Mouse (Mus musculus) liver, adult 2 months (tissue): ENCODE measurements around the gene Zfp580. TPM values are rescaled to one million over a fixed set of nuclear protein-coding genes. Genes with fewer than 3 reads are reported as not detected.

Source experiments
- DNase-seq: peaks from one replicate; pipeline ENCODE4 v3.0.0-alpha.2; 2011; ENCODE audit warnings: low read depth, low spot score; ENCODE audit errors: extremely low read depth
- H3K27ac ChIP-seq: fragments of 200-500 bp; replicated peaks from 2 replicates; pipeline ENCODE4 v1.5.1; 2012; ENCODE audit warnings: low read depth, mild to moderate bottlenecking, control low read depth, inconsistent platforms, low read length; ENCODE audit not compliant: insufficient read depth
- H3K27me3 ChIP-seq: fragments of 200-500 bp; 2 replicates; pipeline ENCODE4 v1.6.1; 2012; ENCODE audit warnings: mild to moderate bottlenecking, moderate library complexity, low read length, inconsistent platforms; ENCODE audit not compliant: control insufficient read depth, insufficient read depth
- H3K36me3 ChIP-seq: fragments of 200-500 bp; 2 replicates; pipeline ENCODE4 v1.6.1; 2012; ENCODE audit warnings: low read length, inconsistent platforms; ENCODE audit not compliant: control insufficient read depth, insufficient read depth
- H3K4me1 ChIP-seq: fragments of 200-500 bp; 2 replicates; pipeline ENCODE4 v1.6.1; 2011; ENCODE audit warnings: low read length; ENCODE audit not compliant: control insufficient read depth, insufficient read depth
- H3K4me3 ChIP-seq: fragments of 200-500 bp; 2 replicates; pipeline ENCODE4 v1.5.1; 2011; ENCODE audit warnings: low read depth, mild to moderate bottlenecking, control low read depth, low read length, moderate library complexity; ENCODE audit not compliant: insufficient read depth
- H3K79me2 ChIP-seq: fragments of 200-500 bp; 2 replicates; pipeline ENCODE4 v1.6.1; 2012; ENCODE audit warnings: inconsistent platforms, mild to moderate bottlenecking, low read length, moderate library complexity; ENCODE audit not compliant: control insufficient read depth, insufficient read depth
- H3K9ac ChIP-seq: fragments of 200-500 bp; 2 replicates; pipeline ENCODE4 v1.6.1; 2012; ENCODE audit warnings: low read depth, mild to moderate bottlenecking, control low read depth, inconsistent platforms, low read length
- CTCF ChIP-seq: fragments of 200-500 bp; IDR thresholded peaks from 2 replicates; pipeline ENCODE4 v1.5.1; 2011; ENCODE audit warnings: low read depth, low read length, control low read depth
- POLR2A ChIP-seq: fragments of 200-500 bp; IDR thresholded peaks from 2 replicates; pipeline ENCODE4 v1.6.1; 2011; ENCODE audit warnings: low read length, control low read depth; ENCODE audit not compliant: insufficient read depth; ENCODE audit errors: extremely low read depth
- WGBS: fragments of 180-500 bp; shearing (Covaris S2); methylation state at CpG from one replicate; pipeline ENCODE4 v1.1.7; 2018; 5-methylcytosine and 5-hydroxymethylcytosine counted together
- polyA plus RNA-seq: library from polyadenylated mRNA; depleted of rRNA; stranded (reverse); fragments of >200 nt; gene quantifications from 2 replicates; pipeline ENCODE4 v1.2.3, GENCODE M21; 2012
- total RNA-seq: library from RNA; depleted of rRNA; stranded (reverse); fragments of >200 nt; gene quantifications from 2 replicates; pipeline ENCODE4 v1.2.3, GENCODE M21; 2014

The Zfp580 gene
- total and polyA plus RNA-seq, 2 experiments = 0.18 to 1.9 TPM

DNA sequence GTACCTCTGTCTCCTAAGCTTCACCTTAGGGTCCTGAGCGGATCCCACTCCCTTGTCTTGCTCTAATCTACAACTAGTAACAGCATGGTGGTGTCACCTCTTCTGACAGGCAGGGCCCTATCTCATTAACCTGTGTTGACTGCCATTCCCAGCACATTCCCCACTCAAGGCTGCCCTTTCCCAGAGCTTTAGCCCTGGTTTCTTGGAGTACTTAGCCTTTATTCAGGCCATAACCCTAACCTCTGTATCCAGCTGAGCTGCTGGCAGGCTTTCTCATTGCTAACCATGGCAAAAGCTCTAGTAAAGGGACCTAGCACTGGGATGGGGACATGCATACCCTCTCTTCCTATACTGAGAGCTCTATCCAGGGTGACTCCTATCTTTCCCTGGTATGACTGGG lies 7.3 kb downstream of the Zfp580 start:
- WGBS = 88% methylated on average over 1 of the region's 1 CpGs
- no peak overlapping the region for H3K9ac ChIP-seq
- peaks cover 5% of the 10 kb centered on the region; the same call in 1 of the 2 replicates for H3K4me1 ChIP-seq
- no peak overlapping the region for H3K27ac ChIP-seq
- no peak overlapping the region for H3K4me3 ChIP-seq
- H3K79me2 ChIP-seq = peaks cover 6% of the 10 kb centered on the region; the same call in 1 of the 2 replicates
- H3K36me3 ChIP-seq = no peaks in the 10 kb centered on the region
- H3K27me3 ChIP-seq = peaks cover 12% of the 10 kb centered on the region
- TF ChIP-seq POLR2A (no peak), CTCF (no peak)
- DNase-seq = no peak

DNA sequence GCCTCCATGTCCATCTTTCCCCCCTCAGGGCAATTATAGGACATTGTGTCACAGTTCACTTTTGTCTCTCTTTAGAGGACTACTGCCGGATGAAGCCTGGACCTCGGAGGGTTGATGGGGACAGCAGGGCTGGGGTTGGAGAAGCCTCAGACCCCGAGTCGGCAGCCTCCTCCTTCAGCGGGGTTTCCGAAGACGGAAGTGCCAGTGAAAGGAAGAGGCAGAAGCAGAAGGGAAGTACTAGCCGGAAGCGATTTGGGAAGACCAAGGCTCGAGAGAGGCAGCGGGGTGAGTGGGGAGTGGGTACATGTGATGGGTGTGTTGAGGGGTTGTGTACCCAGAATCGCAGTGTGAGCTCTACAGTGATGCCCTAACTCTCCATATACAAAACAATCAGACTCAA lies 8.1 kb downstream of the Zfp580 start:
- Histone ChIP-seq H3K27me3 (peaks cover 5% of the 10 kb centered on the region), H3K79me2 (peaks cover 12% of the 10 kb centered on the region; the same call in 1 of the 2 replicates), H3K9ac (no peak overlapping the region), H3K36me3 (no peaks in the 10 kb centered on the region), H3K4me3 (no peak overlapping the region), H3K27ac (no peak overlapping the region), H3K4me1 (peaks cover 7% of the 10 kb centered on the region)
- DNase-seq = no peak
- no peak for TF ChIP-seq CTCF
- no peak for TF ChIP-seq POLR2A
- 86% methylated on average over 12 of the region's 12 CpGs for WGBS

DNA sequence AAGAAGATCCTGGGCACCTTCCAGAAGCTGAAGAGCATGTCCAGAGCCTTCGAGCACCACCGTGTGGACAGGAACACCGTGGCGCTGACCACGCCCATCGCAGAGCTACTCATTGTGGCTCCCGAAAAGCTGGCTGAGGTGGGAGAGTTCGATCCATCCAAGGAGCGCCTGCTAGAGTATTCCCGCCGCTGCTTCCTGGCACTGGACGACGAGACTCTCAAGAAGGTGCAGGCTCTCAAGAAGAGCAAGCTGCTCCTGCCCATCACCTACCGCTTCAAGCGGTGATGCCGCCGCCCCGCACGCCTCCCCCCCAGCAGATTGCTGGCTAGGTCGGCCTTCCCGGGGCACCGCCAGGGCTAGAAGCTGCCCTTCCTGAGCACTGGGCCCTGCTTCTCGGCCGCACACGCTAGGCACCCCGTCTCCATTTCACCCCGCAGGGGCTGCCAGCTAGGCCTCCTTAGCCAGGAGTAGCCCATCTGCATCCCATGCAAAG lies 8.9 kb downstream of the Zfp580 start:
- H3K27ac ChIP-seq = peak overlapping the region; percentile 53
- H3K36me3 ChIP-seq = no peaks in the 10 kb centered on the region
- H3K79me2 ChIP-seq = peaks cover 16% of the 10 kb centered on the region; the same call in 1 of the 2 replicates
- H3K4me3 ChIP-seq = peak overlapping the region; percentile 79
- H3K9ac ChIP-seq = peak overlapping the region; percentile 57
- H3K4me1 ChIP-seq = peaks cover 7% of the 10 kb centered on the region
- under 1% methylated on average over 27 of the region's 27 CpGs for WGBS
- TF ChIP-seq POLR2A (no peak), CTCF (peak; percentile 90)
- DNase-seq = peak; percentile 65
- H3K27me3 ChIP-seq = peaks cover 5% of the 10 kb centered on the region

DNA sequence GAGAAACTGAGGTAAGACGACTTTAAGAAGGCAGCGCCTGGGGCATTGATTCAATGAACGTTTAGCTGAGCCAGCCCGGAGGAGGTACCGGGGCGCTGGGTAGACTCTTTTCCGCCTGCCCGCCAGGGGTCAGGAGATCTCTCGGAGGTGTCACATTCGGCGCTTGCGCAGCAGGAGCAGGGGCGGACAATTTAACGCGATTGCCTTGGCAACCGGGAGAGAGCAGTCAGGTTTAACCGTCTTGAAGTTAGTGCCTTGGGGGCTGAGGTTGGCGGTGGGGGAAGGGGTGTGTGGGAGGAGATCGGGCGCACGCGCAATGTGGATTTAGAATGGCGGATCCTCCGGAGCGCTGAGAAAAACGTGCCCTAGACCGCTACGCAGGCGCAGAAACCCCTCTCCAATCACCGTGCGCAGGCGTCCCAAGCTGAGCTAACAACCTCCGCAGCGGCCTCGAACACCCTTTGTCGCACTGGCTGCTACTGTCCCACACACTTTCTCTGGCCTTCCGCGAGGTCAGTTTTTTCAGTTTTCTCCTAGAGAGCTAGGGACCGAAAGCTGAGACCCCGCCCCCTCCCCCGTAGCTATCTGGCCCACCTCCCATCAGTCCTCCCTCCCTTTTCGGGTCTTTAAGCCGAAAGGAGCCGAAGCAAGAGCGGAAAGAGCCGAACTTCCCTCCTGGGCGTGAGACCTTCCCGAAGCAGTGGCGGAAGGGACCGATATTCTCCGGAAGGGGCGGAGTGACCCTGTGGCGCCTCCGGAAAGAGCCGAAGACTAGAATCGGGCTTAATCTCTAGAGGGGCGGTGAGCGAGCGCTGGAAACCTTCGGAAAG lies 9.8 kb downstream of the Zfp580 start:
- Histone ChIP-seq H3K9ac (peak overlapping the region; percentile 91), H3K36me3 (no peaks in the 10 kb centered on the region), H3K79me2 (peaks cover 24% of the 10 kb centered on the region; the same call in 1 of the 2 replicates), H3K4me3 (peak overlapping the region; percentile 79), H3K27me3 (peaks cover 5% of the 10 kb centered on the region), H3K27ac (peak overlapping the region; percentile 99), H3K4me1 (peaks cover 10% of the 10 kb centered on the region)
- under 1% methylated on average over 60 of the region's 60 CpGs for WGBS
- DNase-seq = peak; percentile 89
- TF ChIP-seq CTCF (peak; percentile 75), POLR2A (no peak)

DNA sequence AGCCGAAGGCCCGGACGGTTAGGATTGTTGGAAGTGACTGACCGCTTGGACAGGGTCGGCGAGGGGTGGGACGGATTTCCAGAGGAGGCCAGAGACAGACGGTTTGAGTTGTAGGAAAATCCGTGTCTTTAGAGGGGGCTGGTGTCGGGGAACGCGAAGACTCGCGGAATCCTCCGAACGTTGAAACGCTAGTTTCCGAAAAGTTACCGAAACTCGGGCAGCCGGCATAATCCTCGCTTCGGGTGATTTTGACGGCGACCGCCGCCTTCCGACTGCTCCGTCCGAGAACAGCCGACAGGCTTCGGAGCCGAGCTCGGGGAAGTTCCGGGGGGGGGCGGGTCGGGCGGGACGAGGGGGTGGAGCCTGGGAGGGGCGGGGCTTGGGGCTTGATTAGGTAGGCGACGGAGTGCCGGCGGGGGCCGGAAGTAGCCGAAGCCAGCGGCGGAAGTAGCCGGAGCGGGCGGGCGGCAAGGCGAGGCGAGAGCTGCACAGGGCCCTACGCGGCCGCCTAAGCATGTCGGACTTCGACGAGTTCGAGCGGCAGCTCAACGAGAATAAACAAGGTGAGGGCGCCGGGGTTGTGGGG lies 10.5 kb downstream of the Zfp580 start, which contains the start of gene U2af2:
U2af2 (plus strand) TSS at position 370 of the 586 bp plus-strand sequence.
- TF ChIP-seq POLR2A = peak; percentile 39; the same call in 1 of the 2 replicates
- TF ChIP-seq CTCF = no peak
- Histone ChIP-seq H3K79me2 (peaks cover 29% of the 10 kb centered on the region; the same call in 1 of the 2 replicates), H3K27me3 (peaks cover 3% of the 10 kb centered on the region), H3K4me1 (peaks cover 10% of the 10 kb centered on the region), H3K36me3 (peaks cover 5% of the 10 kb centered on the region; the same call in 1 of the 2 replicates), H3K9ac (peak within 1 kb of the TSS; percentile 91), H3K27ac (peak within 1 kb of the TSS; percentile 99), H3K4me3 (peak within 1 kb of the TSS; percentile 79)
- DNase-seq = peak; percentile 73
- under 1% methylated on average over 59 of the region's 65 CpGs for WGBS
